Mouse (Mus musculus): Measurements from ENCODE around the gene Bckdhb.
"Not testable (repeated sequence)": the region's sequence is repeated elsewhere in the genome, so short reads cannot be mapped to it uniquely, and the experiment has no call there.

The Bckdhb gene

DNA sequence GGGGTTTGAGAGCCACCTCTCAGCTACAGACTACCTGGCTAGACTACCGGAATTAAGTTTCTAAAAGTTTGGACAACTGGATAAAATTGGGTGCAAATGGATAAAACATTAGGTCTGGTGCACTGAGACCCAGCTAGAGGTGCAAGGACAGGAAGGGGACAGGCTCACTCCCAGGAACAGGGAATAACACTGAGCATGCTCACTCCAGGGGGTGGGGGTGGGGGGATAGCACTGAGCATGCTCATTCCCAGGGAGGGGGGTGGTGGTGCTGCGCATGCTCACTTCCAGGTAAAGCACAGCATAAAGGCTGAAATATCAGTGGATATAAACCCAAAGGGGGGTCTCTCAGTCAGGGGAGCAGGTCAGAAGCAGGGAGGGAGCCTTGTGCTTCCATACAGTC lies 120.7 kb downstream of the Bckdhb start:
- DNase-seq (ENCODE audit: low spot score), result no peak

DNA sequence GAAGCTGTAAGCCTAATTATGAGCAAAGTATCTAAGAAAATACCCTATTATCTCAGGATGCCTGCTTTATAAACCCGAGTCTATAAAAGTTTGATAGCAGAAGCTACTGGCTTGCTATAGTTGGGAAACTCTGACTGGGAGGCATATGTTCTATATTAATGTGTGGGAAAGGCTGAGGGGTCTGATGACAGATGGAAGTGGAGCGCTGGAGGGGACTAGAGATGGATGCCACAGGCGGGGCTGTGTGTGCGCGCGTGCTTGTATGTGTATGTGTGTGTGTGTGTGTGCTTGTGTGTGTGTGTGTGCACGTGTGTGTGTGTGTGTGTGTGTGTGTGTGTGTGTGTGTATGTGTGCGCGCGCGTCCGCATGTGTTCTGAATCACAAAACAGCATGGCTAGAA lies 121.4 kb downstream of the Bckdhb start:
- DNase-seq (ENCODE audit: low spot score), result no peak

DNA sequence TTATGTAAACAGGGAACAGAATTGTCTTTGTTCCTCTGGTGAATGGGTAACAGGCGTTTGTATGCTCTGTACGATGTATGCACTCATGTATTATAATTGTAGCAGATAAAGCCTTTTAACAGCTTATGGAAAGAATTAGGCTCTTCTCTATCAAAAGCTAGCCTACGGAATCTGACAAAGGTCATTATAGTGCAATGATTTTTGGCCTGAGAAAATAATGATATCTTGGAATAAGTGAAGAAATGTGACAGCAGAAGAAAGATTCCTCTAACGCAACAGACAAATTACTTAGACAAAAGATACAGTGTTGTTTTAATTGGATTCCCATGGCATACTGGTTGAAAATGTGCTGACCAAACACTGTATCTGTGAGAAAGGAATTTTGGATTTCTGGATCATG lies 122.0 kb downstream of the Bckdhb start:
- DNase-seq (ENCODE audit: low spot score), result no peak

DNA sequence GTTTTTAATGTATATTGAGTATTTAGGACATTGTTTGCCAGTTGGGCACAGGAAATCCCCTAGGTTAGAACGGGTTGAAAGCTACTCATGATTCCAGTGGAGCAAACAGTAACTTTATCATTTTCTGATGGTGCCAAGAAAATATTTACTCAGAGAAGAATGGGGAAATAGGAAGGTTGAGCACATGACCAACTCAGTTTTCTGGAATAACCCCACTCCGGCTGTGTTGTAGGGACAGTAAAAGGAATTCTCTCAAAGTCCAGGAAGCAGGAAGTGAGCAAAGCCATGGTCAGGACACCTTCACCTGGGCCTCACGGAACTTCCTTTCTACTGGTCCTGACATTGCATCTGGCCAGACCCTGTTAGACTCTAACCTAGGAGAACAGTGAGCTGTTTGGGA lies 122.5 kb downstream of the Bckdhb start:
- DNase-seq (ENCODE audit: low spot score), result no peak

DNA sequence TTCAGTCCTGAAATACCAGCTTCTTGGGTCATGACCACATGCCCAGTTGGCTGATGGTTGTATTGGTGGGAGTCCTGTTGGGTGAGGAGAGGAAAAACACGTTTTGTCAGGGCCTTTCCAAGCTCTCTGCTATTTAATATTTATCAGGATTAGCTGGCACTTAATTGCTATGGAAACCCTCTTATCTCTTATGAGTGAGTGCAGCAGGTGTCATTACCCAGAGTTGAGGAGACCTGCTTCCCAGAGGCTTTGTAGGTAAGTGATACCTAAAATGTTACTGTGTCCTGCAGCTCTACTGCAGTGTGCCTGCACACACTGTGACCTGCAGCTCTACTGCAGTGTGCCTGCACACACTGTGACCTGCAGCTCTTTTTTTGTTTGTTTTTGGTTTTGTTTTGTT lies 124.2 kb downstream of the Bckdhb start:
- DNase-seq (ENCODE audit: low spot score), result no peak

DNA sequence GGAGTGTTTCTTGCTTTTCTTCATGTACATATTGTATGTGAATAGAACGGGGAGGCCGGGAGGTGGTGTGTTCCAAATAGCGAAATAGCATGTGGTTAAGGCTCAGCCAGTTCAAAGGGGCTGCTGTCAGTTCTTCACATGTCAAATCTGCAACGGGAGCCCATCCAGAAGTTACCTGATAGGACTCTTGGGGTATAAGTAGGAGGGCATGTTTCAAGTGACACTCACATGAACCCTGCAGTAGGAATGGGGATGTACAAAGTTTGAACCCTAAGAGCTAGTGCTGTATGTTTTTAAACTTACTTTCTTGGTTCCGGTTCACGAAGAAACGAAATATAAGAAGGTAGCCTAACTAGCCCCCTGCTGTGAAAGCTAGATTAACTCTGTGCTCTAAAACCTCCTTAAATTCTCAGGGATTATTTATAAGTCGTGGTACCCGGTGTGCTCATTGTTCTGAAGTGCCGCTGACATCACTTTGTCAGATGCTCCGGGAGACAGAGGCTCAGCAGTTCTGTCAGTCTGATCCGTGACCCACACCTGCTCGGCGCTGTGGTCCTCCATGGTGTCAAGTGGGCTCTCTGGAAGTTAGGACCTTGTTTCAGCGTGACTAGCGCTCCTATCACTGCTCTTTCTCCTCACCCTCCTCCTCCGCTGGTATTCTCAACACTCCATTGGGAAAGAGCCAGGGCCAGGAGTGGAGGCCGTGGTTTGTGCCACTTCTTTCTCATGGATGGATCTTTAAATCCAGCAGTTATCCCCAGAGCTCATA lies 126.1 kb downstream of the Bckdhb start:
- no peak for DNase-seq (ENCODE audit: low spot score)

DNA sequence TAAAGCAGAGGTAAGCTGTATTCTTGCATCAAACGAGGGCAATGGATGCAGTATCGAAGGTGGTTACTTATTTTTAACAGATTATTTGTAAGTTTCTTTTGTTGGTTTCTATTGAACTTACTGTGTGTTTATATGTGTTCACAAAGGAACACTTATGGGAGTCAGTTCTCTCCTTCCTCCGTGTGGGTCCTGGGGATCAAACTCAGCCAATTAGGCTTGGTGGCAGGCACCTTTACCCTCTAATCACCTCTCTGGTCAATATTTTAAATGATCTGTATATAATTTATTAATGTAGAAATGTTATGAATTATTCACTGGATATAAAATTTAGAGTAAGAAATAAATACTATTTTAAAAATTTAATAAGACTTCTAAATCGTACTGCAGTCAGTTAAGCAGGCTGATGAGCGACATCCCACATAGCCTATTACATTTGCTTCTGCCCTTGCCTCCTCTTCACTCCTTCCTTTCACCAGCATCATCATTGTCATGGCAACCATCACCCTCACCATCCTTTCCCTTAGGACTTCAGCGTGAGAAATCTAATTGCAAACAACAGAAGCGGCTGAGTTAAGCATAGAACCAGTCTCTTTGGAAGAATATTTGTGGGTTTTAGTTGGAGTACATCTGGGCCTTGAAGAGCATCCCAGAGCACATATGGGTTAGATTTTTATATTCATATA lies 130.3 kb downstream of the Bckdhb start:
- DNase-seq (ENCODE audit: low spot score), result no peak

DNA sequence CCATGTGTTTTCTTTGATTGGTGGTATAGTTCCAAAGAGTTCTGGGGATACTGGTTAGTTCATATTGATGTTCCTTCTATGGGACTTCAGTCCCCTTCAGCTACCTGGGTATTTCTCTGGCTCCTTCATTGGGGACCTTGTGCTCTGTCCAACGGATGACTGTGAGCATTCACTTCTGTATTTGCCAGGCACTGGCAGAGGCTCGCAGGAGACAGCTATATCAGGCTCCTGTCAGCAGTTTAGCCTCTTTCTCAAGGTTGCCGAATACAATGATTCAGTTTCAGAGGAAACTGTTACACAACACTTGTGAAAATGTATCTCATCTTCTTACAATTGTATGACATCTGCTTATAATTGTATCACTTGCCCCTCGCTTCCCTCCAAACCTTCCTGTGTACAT lies 135.8 kb downstream of the Bckdhb start:
- not testable (repeated sequence) for DNase-seq (ENCODE audit: low spot score)

DNA sequence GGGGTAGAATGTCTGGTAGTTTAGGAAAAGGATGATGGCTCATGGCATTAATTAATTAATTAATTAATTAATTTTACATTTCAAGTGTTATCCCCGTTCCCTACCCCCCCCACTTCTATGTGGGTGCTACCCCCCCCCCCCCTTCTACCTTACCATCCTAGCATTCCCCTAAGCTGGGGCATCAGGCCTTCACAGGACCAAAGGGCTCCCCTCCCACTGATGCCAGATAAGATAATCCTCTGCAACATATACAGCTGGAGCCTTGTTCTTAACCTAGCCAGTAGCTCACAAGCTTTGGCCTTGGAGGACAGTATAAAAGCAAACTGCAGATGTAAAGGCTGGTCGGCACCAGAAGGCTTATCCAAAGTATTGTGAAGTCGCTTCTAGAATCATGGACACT lies 138.7 kb downstream of the Bckdhb start:
- DNase-seq (ENCODE audit: low spot score), result no peak

DNA sequence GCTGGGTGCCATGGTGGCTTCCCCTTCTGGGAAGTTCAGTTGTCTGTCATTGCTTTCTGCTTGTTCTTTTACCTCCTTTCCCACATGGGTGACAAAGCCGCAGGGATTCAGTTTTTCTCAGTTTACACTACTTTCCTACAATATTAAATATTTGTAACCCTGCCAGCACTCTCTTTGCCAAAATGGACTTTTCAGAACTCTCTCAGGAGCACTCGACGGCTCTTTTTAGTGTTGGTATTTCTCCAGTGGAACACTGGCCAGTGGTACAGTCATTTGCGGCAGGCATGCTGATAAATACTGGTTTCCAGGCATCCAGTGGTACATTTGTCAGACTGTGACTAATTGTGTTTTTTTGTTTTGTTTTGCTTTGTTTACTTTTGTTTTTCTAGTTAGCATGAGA lies 139.2 kb downstream of the Bckdhb start:
- peak; percentile 42 for DNase-seq (ENCODE audit: low spot score)

DNA sequence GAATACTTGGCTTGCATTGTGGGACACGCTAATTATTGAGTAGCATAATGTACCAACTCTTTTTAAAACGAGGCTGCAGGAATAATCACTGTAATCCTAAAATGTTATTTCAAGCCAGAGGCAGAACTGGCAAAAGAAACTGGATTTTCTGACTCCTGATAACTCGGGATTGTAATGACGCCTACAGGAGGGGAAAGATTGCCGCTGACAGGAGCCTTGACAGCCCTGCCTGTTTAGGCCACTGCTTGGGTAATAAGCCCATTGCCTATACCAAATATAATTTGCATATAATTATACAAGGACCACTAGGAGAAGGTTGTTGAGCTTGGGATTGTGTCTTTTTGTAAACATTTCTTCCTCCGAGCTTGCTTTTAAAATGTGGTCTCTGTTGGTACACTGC lies 145.3 kb downstream of the Bckdhb start:
- no peak for DNase-seq (ENCODE audit: low spot score)

DNA sequence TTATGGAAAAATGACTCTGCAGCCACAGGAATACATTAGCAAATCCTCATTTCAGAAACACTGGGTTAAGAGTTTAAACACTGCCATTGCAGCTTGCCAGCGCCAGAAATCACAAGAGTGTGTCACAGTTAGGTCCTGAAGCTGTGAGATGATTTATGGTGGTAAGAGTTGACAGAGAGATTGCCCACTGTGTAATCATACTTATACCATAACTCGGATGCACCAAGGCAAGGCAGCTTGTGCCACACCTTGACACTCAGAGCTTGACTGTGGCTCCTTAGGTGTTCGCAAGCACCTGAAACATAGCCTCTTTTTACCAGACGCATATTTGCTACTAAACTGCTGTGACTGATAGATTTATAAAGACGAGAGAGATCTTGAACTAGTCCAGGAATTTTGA lies 145.8 kb downstream of the Bckdhb start:
- no peak for DNase-seq (ENCODE audit: low spot score)

DNA sequence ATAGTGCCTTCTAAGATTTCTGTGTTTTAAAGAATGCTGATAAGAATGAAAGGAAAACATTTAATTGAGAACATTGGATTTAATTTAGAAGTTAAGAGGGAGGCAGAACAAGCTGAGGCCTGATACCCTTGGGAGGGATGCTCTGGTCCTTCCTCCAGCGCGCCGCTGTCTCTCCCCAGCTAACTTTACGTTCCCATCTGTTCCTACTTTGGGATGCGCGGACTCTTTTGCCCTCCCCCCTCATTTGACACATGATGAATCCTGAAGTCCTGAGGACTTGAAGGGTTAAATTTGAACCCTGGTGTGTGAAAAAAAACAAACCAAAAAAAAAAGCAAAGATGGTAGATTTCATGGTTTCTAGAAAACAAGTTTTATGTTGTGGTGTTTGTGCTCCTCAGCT lies 147.6 kb downstream of the Bckdhb start:
- DNase-seq (ENCODE audit: low spot score), result no peak

DNA sequence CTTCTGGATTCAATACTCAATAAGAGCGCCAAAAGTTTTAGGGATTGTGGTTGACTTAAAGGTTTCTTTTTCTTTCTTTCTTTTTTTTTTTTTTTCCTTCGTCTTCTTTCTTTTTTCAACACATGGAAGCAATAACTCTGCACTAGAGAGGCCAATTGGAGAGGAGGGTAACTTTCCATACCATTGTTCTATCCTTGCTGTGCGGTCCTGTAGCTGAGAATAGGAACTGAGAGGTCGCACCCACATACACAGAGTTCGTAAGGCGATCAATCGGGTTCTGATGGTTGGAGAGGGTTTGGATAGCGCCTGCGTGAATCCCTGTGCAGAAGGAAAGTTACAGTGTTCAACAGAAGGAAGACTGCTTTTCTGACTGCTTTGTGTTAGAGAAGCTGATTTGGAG lies 148.3 kb downstream of the Bckdhb start:
- no peak for DNase-seq (ENCODE audit: low spot score)

DNA sequence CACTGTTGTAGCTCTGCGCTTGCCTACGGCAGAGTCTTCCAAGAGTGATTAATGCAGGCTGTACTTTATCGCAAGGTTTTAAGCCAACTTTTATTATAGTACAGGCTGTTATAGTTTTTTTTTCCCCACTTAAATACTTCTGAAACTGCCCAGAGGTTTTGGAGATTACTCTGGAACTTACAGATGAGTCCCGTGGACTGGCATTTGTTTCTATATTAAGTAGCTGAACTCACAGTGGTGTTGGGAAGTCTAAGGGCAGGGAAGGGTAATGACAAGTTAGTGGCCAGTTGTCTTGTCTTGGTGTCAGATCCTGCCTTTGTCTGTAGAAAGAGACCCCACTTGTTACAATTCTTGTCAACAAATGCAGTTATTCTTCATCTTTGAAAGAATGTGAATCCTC lies 158.6 kb downstream of the Bckdhb start:
- no peak for DNase-seq (ENCODE audit: low spot score)

DNA sequence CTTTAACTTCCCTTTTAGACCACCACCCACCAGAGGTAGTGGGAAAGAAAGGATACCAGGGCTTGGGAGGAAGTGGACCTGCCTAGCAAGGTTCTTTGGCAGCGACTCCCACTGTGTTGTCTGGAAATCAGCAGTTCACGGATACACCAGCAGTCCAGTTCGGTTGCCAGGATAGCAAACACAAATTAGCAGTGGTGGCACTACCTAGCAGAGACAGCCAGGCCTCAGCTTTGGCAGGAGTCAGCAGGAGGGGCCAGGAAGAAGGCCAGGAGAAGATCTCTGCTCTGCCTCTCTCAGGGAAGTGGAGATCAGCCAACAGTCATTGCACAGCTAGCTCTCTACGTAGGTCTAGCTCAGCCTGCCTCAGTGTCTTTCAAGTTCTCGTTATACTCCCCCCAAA lies 159.7 kb downstream of the Bckdhb start:
- DNase-seq (ENCODE audit: low spot score), result no peak

DNA sequence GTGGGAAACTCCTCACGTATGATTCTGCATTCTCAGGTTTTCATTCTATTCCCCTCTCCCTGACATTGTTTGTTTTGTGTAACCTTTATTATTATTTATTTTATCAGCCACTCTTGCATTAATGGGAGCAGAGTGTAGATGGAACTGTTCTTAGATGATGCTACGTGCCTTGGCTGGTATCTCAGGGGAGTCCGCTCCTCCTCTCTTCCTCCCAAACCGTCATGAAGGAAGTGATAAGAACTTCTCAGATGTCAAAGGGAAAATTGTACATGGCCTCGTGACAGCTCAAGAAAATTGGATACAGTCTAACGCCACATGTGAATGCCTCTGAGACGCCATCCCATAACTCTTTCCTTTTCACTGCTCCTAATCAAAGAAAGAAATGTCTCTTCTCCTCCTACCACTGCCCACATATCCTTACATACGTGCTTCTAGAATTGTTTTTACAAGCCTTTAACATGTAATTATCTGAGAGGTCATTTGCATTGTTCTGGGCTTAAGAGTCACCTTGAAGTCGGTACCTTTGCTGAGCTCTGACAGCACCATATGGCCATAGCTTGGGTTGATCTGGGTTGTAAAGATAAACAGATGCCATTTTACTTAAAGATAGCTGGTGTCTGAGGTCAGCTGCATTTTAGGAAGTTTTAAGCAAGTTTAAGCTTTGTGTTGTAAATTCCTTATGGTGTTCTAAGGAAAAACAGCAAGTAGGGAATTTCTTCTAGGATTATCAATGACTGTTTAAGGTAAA lies 165.5 kb downstream of the Bckdhb start:
- no peak for DNase-seq (ENCODE audit: low spot score)

DNA sequence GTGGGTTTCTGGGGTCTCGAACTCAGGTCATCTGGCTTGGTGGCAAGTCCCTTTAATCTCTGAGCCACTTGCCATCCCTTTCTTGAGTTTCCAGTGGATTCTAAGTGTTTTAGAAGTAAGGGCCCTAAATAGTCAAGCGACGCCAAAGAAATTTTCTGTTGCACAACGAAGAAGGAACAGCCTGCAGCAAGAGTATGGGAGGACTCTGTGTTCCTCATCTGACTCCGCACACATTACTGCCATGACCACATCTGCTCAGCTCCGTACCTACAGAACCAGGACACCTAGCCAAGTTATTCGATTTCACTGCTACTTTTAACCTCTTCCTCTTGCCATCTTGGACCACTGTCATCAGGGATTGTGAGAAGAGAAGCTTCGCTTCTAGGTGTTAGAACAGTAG lies 168.0 kb downstream of the Bckdhb start:
- DNase-seq (ENCODE audit: low spot score), result no peak

DNA sequence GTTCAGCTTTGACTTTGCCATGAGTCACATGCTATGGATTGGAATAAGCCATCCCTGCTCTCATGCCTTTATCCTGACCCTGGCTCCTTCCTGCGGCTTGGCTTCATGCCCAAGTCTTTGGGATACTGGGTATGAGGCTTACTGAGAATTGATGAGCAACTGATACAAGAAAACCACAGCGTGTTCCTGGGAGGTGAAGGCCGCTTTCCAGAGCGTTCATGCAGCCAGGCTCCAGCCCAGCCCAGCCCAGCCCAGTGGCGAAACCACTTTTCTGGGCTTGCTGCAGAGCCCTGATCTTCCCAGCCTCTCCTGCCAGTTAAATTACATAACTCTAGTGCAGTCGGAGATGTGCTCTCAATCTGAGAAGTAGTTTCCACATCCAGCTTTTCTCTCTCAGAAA lies 169.2 kb downstream of the Bckdhb start:
- peak; percentile 22 for DNase-seq (ENCODE audit: low spot score)

DNA sequence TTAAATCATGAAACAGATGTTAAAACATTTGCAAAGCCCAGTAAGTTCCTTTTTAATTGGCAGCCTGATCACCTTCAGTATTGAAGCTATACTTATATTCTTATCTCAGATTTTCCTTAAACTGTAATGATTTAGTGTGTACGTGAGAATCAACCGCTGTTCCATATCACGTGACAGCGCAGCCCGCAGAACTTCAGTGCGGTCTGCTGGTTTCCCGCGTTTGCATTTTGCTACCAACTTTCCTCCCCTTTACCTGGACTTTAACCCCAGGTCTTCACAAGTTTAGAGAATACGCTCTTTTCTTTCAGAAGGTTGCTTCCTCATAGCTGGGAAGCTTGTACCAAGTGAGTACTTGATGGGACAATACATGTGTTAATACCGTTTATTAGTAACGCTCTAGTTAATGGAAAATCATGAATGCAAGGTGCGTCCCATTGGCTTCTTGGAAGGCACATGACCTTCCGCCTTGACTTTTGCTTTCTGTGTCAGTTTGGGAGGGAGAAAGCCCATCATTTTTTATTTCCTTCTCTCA lies 171.6 kb downstream of the Bckdhb start:
- no peak for DNase-seq (ENCODE audit: low spot score)

DNA sequence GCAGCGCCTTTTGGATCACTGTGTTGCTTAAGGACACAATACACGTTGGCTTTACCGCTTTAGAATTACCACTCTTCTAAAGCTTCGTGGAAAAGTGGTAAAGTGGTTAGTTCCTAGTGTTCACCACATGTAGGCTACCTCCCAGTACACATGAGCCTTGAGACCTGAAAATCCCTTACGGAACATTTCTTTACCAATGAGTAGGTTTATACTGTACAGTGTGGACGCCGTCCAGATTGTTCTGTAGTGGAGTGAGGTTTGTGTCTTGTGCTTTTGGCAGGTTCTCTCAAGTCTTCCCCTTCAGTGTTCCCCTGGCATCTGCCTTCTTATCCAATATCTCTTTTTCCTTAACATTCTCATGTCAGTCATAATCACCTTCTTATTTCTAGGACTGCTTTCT lies 178.4 kb downstream of the Bckdhb start:
- DNase-seq (ENCODE audit: low spot score), result no peak

DNA sequence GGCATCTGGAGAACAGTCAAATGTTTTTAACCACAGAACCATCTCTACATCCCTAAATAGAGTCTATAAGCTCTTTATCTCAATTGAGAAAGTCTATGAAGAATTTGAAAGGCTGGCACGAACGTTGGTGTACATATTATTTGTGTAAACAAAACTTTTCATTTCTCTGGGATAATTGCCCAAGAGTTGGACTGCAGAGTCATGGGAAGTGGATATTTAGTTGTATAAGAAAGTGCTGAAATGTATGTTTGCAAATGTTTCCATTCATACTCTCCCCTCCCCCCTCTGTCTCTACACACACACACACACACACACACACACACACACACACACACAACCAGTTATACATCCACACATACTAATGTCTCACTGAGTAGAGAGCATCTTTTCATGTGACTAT lies 181.5 kb downstream of the Bckdhb start:
- no peak for DNase-seq (ENCODE audit: low spot score)
